Comparison of ENCODE assay signal across 8 mouse cellular contexts in the genomic region with DNA sequence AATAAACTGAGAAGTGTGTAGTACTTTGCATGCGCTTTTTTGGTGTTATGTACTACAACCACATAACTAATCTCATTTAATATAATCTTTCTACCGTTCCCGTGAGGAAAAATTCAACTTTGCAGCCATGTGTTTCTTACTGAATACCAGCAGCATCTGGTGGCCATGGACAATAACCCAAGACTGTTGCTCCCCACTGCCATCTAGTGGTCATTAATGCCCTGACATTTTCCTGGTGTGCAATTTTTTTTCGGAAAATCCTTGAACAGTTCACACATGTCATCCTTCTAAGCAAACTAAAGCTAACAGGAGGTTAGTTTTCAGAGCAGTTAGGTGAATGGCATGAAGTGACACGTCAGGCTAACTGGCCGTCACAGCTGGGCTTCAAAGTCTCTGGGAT.
DNase-seq lines count a peak whose midpoint lies in the region; ATAC-seq lines count a peak whose summit lies in the region.

No protein-coding gene starts in this region.

- H3K27me3 ChIP-seq in midbrain, embryonic 10.5 days (ENCODE audit: low read depth, poor library complexity, severe bottlenecking): no peaks in the 10 kb centered on the region
- H3K27me3 ChIP-seq in midbrain, embryonic 15.5 days (replicated peaks): no peaks in the 10 kb centered on the region

- no peak overlapping the region for H3K4me3 ChIP-seq in midbrain, embryonic 10.5 days
- H3K4me3 ChIP-seq in midbrain, embryonic 15.5 days: no peak overlapping the region

- no peaks in the 10 kb centered on the region for H3K4me1 ChIP-seq in midbrain, embryonic 10.5 days
- no peaks in the 10 kb centered on the region for H3K4me1 ChIP-seq in midbrain, embryonic 15.5 days

- H3K9ac ChIP-seq in midbrain, embryonic 15.5 days: no peak overlapping the region

- H3K27ac ChIP-seq in midbrain, embryonic 10.5 days (replicated peaks): no peak overlapping the region
- no peak overlapping the region for H3K27ac ChIP-seq in midbrain, embryonic 15.5 days

- no peaks in the 10 kb centered on the region for H3K9me3 ChIP-seq in midbrain, embryonic 10.5 days (replicated peaks)
- no peaks in the 10 kb centered on the region for H3K9me3 ChIP-seq in midbrain, embryonic 15.5 days

- WGBS in midbrain, embryonic 10.5 days: 66% methylated on average over 6 of the region's 6 CpGs
- WGBS in midbrain, embryonic 15.5 days: 61% methylated on average over 6 of the region's 6 CpGs

- no peak for ATAC-seq in midbrain, embryonic 15.5 days (replicated peaks)
- ATAC-seq in megakaryocyte-erythroid progenitor cell, adult 5-6 weeks (replicated peaks; ENCODE audit: low FRiP score, low TSS enrichment, poor library complexity, severe bottlenecking): no peak

- H3K4me2 ChIP-seq in midbrain, embryonic 15.5 days: no peak overlapping the region

- no peaks in the 10 kb centered on the region for H3K36me3 ChIP-seq in midbrain, embryonic 10.5 days
- no peaks in the 10 kb centered on the region for H3K36me3 ChIP-seq in midbrain, embryonic 15.5 days (replicated peaks)

- peak; percentile 17 for DNase-seq in gastrocnemius, postnatal 10 days
- no peak for DNase-seq in gastrocnemius, adult 8-10 months (ENCODE audit: low spot score in 2 of 2)
- peak; percentile 26 for DNase-seq in midbrain, embryonic 10.5 days (ENCODE audit: low spot score)
- DNase-seq in adrenal gland, postnatal 25 days: peak; percentile 5
- DNase-seq in induced T-regulatory cell, adult 2 months (ENCODE audit: low read depth): peak; percentile 39
- DNase-seq in left cerebral cortex, adult 8-10 months (ENCODE audit: low spot score in 2 of 2): no peak

Comparison
In these comparisons a context has a peak if more than half of its experiments do, and no peak if none do; other contexts are left out.
1. DNase-seq: peak in gastrocnemius, postnatal 10 days (single experiment), midbrain, embryonic 10.5 days (single experiment), adrenal gland, postnatal 25 days (single experiment) and induced T-regulatory cell, adult 2 months (single experiment); none in gastrocnemius, adult 8-10 months (0 of 2) and left cerebral cortex, adult 8-10 months (0 of 2).